Mouse (Mus musculus) neural tube, embryonic 10.5 days (tissue): ENCODE results near the gene Ube2d2b.
A peak's percentile ranks its signal among the peaks of the same experiment; 100 is the strongest.

ENCODE experiments used
- DNase-seq: peaks from one replicate; pipeline ENCODE4 v3.0.0-alpha.2; 2017; ENCODE audit warnings: low spot score; ENCODE audit errors: extremely low spot score

Ube2d2b gene

GRCm38 (mm10) chr5:107854556-107854955, 24.7 kb downstream of the Ube2d2b start:
- DNase-seq: no peak

- DNase-seq: no peak
Observed at GRCm38 (mm10) chr5:107855546-107855945, 25.6 kb downstream of the Ube2d2b start.

GRCm38 (mm10) chr5:107858963-107859362, 29.1 kb downstream of the Ube2d2b start:
- DNase-seq: no peak

GRCm38 (mm10) chr5:107863971-107864370, 34.1 kb downstream of the Ube2d2b start:
- DNase-seq: no peak

- DNase-seq: no peak
Observed at GRCm38 (mm10) chr5:107866127-107867126, 36.5 kb downstream of the Ube2d2b start.

- DNase-seq: peak; percentile 79
Observed at GRCm38 (mm10) chr5:107867970-107868904, 38.3 kb downstream of the Ube2d2b start.

GRCm38 (mm10) chr5:107868905-107869424, 39.1 kb downstream of the Ube2d2b start:
- peak; percentile 95 for DNase-seq

GRCm38 (mm10) chr5:107869701-107870100, 39.8 kb downstream of the Ube2d2b start:
- no peak for DNase-seq

- no peak for DNase-seq
Observed at GRCm38 (mm10) chr5:107873330-107873729, 43.4 kb downstream of the Ube2d2b start.

GRCm38 (mm10) chr5:107873886-107874302, 44.0 kb downstream of the Ube2d2b start:
- DNase-seq: no peak

GRCm38 (mm10) chr5:107874561-107875260, 44.8 kb downstream of the Ube2d2b start, which contains the start of gene Evi5:
Gene Evi5, minus strand, starts transcription at chr5:107875107.
- DNase-seq: no peak

- DNase-seq: no peak
Observed at GRCm38 (mm10) chr5:107875261-107875611, 45.3 kb downstream of the Ube2d2b start.

GRCm38 (mm10) chr5:107877053-107877452, 47.2 kb downstream of the Ube2d2b start:
- no peak for DNase-seq

- no peak for DNase-seq
Observed at GRCm38 (mm10) chr5:107880710-107881109, 50.8 kb downstream of the Ube2d2b start.
